Mouse (Mus musculus): ENCODE data around the gene Tpte. TPM values are rescaled to one million over a fixed set of nuclear protein-coding genes. Genes with fewer than 3 reads are reported as not detected.

Gene Tpte
- polyA plus RNA-seq, 1 experiment from 2014 or later, result not detected

DNA sequence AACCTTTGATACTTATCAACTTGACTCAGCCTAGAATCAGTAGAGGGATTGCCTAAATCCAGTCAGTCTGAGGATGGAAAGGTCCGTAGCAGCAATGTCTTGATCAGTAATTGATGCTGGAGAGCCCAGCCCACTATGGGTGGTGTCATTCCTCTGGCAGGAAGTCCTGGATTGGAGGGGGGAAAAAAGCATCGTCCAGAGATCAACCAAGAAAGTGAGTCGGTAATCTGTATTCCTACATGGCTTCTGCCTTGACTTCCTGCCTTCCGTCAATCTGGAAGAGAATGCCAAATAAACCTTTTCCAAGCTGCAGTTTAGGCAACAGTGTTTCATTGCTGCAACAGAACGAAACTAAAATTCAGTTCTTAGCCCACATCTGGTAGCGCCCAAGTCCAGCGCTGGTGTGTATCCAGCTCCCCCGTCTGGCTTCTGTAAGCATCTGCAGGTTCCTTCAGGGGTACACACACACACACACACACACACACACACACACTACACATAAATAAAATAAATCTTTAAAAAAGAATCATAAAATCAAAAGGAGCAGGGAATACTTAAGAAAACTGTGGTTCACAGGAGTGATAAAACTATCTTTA lies 116.1 kb downstream of the Tpte start:
- Histone ChIP-seq H3K4me1 (ENCODE audit: control insufficient read depth, insufficient read depth, low read length) (no peaks in the 10 kb centered on the region), H3K9ac (replicated peaks; ENCODE audit: low read depth, low read length) (0 out of 2 replicates have a peak overlapping the region, but pooled peaks have one; percentile 71), H3K4me2 (replicated peaks; ENCODE audit: low read depth, low read length) (peak overlapping the region; percentile 78), H3K27me3 (ENCODE audit: control insufficient read depth, insufficient read depth, low read length) (no peaks in the 10 kb centered on the region), H3K27ac (ENCODE audit: low read length) (peak overlapping the region; percentile 70; the same call in 1 of the 2 replicates), H3K9me3 (ENCODE audit: control insufficient read depth, low read depth, low read length) (no peaks in the 10 kb centered on the region), H3K4me3 (ENCODE audit: low read depth, low read length) (peak overlapping the region; percentile 68), H3K36me3 (ENCODE audit: control insufficient read depth, insufficient read depth, low read length) (no peaks in the 10 kb centered on the region)
- WGBS, result 80% methylated on average over 8 of the region's 8 CpGs
- ATAC-seq (ENCODE audit: insufficient number of reproducible peaks, insufficient read depth, low FRiP score, low read depth), result no peak

GRCm38 (mm10) chr8:22400593-22400992 lies 117.4 kb downstream of the Tpte start:
- 87% methylated on average over 4 of the region's 4 CpGs for WGBS
- no peaks in the 10 kb centered on the region for H3K27me3 ChIP-seq (ENCODE audit: control insufficient read depth, insufficient read depth, low read length)
- H3K9ac ChIP-seq (replicated peaks; ENCODE audit: low read depth, low read length), result no peak overlapping the region
- H3K36me3 ChIP-seq (ENCODE audit: control insufficient read depth, insufficient read depth, low read length), result no peaks in the 10 kb centered on the region
- H3K27ac ChIP-seq (ENCODE audit: low read length), result no peak overlapping the region
- H3K9me3 ChIP-seq (ENCODE audit: control insufficient read depth, low read depth, low read length), result no peaks in the 10 kb centered on the region
- no peak overlapping the region for H3K4me3 ChIP-seq (ENCODE audit: low read depth, low read length)
- H3K4me1 ChIP-seq (ENCODE audit: control insufficient read depth, insufficient read depth, low read length), result no peaks in the 10 kb centered on the region
- no peak overlapping the region for H3K4me2 ChIP-seq (replicated peaks; ENCODE audit: low read depth, low read length)
- no peak for ATAC-seq (ENCODE audit: insufficient number of reproducible peaks, insufficient read depth, low FRiP score, low read depth)

GRCm38 (mm10) chr8:22403235-22403634 lies 120.0 kb downstream of the Tpte start:
- Histone ChIP-seq H3K4me3 (ENCODE audit: low read depth, low read length) (no peak overlapping the region), H3K36me3 (ENCODE audit: control insufficient read depth, insufficient read depth, low read length) (no peaks in the 10 kb centered on the region), H3K9me3 (ENCODE audit: control insufficient read depth, low read depth, low read length) (no peaks in the 10 kb centered on the region), H3K27ac (ENCODE audit: low read length) (no peak overlapping the region), H3K4me1 (ENCODE audit: control insufficient read depth, insufficient read depth, low read length) (no peaks in the 10 kb centered on the region), H3K27me3 (ENCODE audit: control insufficient read depth, insufficient read depth, low read length) (no peaks in the 10 kb centered on the region), H3K9ac (replicated peaks; ENCODE audit: low read depth, low read length) (no peak overlapping the region), H3K4me2 (replicated peaks; ENCODE audit: low read depth, low read length) (no peak overlapping the region)
- WGBS, result 91% methylated on average over 2 of the region's 2 CpGs
- no peak for ATAC-seq (ENCODE audit: insufficient number of reproducible peaks, insufficient read depth, low FRiP score, low read depth)

- Histone ChIP-seq H3K27ac (ENCODE audit: low read length) (no peak overlapping the region), H3K9me3 (ENCODE audit: control insufficient read depth, low read depth, low read length) (no peaks in the 10 kb centered on the region), H3K4me3 (ENCODE audit: low read depth, low read length) (no peak overlapping the region), H3K36me3 (ENCODE audit: control insufficient read depth, insufficient read depth, low read length) (no peaks in the 10 kb centered on the region), H3K4me2 (replicated peaks; ENCODE audit: low read depth, low read length) (no peak overlapping the region), H3K4me1 (ENCODE audit: control insufficient read depth, insufficient read depth, low read length) (no peaks in the 10 kb centered on the region), H3K27me3 (ENCODE audit: control insufficient read depth, insufficient read depth, low read length) (no peaks in the 10 kb centered on the region), H3K9ac (replicated peaks; ENCODE audit: low read depth, low read length) (no peak overlapping the region)
- 73% methylated on average over 6 of the region's 6 CpGs for WGBS
- ATAC-seq (ENCODE audit: insufficient number of reproducible peaks, insufficient read depth, low FRiP score, low read depth), result no peak
Observed at GRCm38 (mm10) chr8:22405733-22406132, 122.5 kb downstream of the Tpte start.

DNA sequence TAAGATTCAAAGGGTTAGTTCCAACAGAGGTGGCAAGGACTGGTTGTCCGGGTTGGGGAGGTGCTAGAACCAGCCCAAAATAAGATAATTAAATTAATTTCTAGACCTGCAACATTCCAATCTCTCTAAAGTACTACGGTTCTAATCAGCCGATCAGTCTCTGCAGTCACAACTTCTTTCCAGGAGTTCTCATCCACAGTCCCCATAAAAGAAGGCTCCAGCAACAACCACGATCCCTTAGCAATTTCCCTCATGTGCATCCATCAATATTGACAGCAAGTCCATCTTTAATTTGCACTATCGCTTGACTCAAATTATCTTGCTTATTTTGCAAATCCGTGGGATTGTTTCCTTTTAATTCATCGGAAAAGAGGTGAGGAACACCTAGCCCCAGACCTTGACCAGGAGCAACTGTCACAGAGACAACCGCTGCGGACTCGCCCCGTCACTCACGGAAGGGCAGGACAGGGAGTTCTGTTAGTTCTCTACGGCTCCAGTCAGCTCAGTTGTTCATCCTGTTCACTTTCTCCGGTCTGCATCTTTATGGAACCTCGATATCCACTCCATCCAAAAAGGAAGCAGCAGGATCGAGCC lies 127.5 kb downstream of the Tpte start:
- H3K9me3 ChIP-seq (ENCODE audit: control insufficient read depth, low read depth, low read length), result no peaks in the 10 kb centered on the region
- H3K36me3 ChIP-seq (ENCODE audit: control insufficient read depth, insufficient read depth, low read length), result peaks cover 3% of the 10 kb centered on the region; the same call in 1 of the 2 replicates
- 16% methylated on average over 16 of the region's 16 CpGs for WGBS
- no peaks in the 10 kb centered on the region for H3K27me3 ChIP-seq (ENCODE audit: control insufficient read depth, insufficient read depth, low read length)
- no peak for ATAC-seq (ENCODE audit: insufficient number of reproducible peaks, insufficient read depth, low FRiP score, low read depth)
- peak overlapping the region; percentile 79 for H3K9ac ChIP-seq (replicated peaks; ENCODE audit: low read depth, low read length)
- H3K4me2 ChIP-seq (replicated peaks; ENCODE audit: low read depth, low read length), result peak overlapping the region; percentile 79
- peaks cover 5% of the 10 kb centered on the region; the same call in 1 of the 2 replicates for H3K4me1 ChIP-seq (ENCODE audit: control insufficient read depth, insufficient read depth, low read length)
- H3K27ac ChIP-seq (ENCODE audit: low read length), result peak overlapping the region; percentile 71; the same call in 1 of the 2 replicates
- peak overlapping the region; percentile 71 for H3K4me3 ChIP-seq (ENCODE audit: low read depth, low read length)

DNA sequence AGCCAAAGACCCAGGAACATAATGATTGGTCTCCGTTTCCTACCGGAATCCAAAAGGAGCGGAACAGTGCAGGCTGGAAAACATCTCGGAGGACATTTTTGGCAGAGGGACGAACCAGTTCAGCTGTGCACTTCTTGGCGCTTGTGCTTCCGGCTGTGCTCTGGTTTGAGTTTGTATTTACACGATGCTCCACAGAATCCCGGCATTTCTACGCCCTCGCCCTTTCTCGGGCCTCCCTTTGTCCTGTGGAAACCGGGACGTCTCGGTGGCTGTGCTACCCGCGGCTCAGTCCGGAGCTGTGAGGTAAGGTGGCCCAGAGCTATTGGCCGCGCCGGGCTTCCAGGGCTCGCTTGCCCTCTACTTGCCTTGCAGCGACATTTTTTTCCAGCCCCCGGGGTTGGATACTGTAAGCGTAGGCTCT lies 128.1 kb downstream of the Tpte start, which contains the start of gene Mrps31:
TSS of gene Mrps31 (plus strand) at position 80 of the 421 bp plus-strand sequence.
- peak within 1 kb of the TSS; percentile 79 for H3K9ac ChIP-seq (replicated peaks; ENCODE audit: low read depth, low read length)
- H3K4me3 ChIP-seq (ENCODE audit: low read depth, low read length), result peak within 1 kb of the TSS; percentile 71
- peak; percentile 87 for ATAC-seq (ENCODE audit: insufficient number of reproducible peaks, insufficient read depth, low FRiP score, low read depth)
- peak within 1 kb of the TSS; percentile 84 for H3K4me2 ChIP-seq (replicated peaks; ENCODE audit: low read depth, low read length)
- peak within 1 kb of the TSS; percentile 71; the same call in 1 of the 2 replicates for H3K27ac ChIP-seq (ENCODE audit: low read length)
- no peaks in the 10 kb centered on the region for H3K9me3 ChIP-seq (ENCODE audit: control insufficient read depth, low read depth, low read length)
- peaks cover 5% of the 10 kb centered on the region; the same call in 1 of the 2 replicates for H3K4me1 ChIP-seq (ENCODE audit: control insufficient read depth, insufficient read depth, low read length)
- peaks cover 6% of the 10 kb centered on the region; the same call in 1 of the 2 replicates for H3K36me3 ChIP-seq (ENCODE audit: control insufficient read depth, insufficient read depth, low read length)
- no peaks in the 10 kb centered on the region for H3K27me3 ChIP-seq (ENCODE audit: control insufficient read depth, insufficient read depth, low read length)
- under 1% methylated on average over 25 of the region's 25 CpGs for WGBS

GRCm38 (mm10) chr8:22411971-22412370 lies 128.7 kb downstream of the Tpte start:
- Histone ChIP-seq H3K9me3 (ENCODE audit: control insufficient read depth, low read depth, low read length) (no peaks in the 10 kb centered on the region), H3K27ac (ENCODE audit: low read length) (0 out of 2 replicates have a peak overlapping the region, but pooled peaks have one; percentile 71), H3K36me3 (ENCODE audit: control insufficient read depth, insufficient read depth, low read length) (peaks cover 8% of the 10 kb centered on the region; the same call in 1 of the 2 replicates)

More at GRCm38 (mm10) chr8:22411971-22412370, 128.7 kb downstream of the Tpte start:
- H3K4me3 ChIP-seq (ENCODE audit: low read depth, low read length), result peak overlapping the region; percentile 71
- H3K4me1 ChIP-seq (ENCODE audit: control insufficient read depth, insufficient read depth, low read length), result peaks cover 5% of the 10 kb centered on the region; the same call in 1 of the 2 replicates
- ATAC-seq (ENCODE audit: insufficient number of reproducible peaks, insufficient read depth, low FRiP score, low read depth), result no peak
- peak overlapping the region; percentile 79 for H3K9ac ChIP-seq (replicated peaks; ENCODE audit: low read depth, low read length)
- H3K27me3 ChIP-seq (ENCODE audit: control insufficient read depth, insufficient read depth, low read length), result no peaks in the 10 kb centered on the region
- WGBS, result 15% methylated on average over 8 of the region's 8 CpGs
- peak overlapping the region; percentile 84 for H3K4me2 ChIP-seq (replicated peaks; ENCODE audit: low read depth, low read length)

All from stomach, embryonic 14.5 days (tissue).